Mouse (Mus musculus): ENCODE measurements around the gene Snrpf.

The Snrpf gene

GRCm38 (mm10) chr10:93538287-93538686 lies 51.2 kb downstream of the Snrpf start:
- DNase-seq (ENCODE audit: low spot score in 2 of 2) = no peak

Data from left cerebral cortex, adult 9 months (tissue).